8 mouse cellular contexts compared by ENCODE assay signal in the genomic region with DNA sequence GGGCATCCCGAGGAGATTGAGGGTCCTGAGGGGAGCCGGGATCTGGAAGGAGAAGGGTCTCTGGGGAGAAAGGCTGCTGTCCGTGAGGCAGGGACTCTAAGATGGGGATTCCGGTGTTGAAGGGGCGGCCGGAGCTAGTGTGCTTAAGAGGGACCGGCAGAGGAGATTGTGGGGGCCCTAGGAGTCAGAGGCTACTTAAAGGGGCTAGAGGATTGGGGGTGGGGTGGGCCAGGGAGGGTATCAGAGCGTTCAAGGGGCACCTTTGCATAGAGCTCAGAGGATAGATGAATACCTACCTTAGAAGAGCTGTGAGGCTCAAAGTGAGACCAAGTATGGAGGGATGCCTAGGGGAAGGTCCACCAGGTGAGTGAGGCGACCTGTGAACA. TPM values are rescaled to one million over a fixed set of nuclear protein-coding genes. Genes with fewer than 3 reads are reported as not detected.
A peak's percentile ranks its signal among the peaks of the same experiment; 100 is the strongest.
DNase-seq lines count a peak whose midpoint lies in the region; ATAC-seq and TF ChIP-seq lines count a peak whose summit lies in the region.

No protein-coding gene starts in this region.

- H3K36me3 ChIP-seq in heart, embryonic 14.5 days (ENCODE audit: control insufficient read depth, insufficient read depth, low read length) = peaks cover 8% of the 10 kb centered on the region; the same call in 1 of the 2 replicates
- no peaks in the 10 kb centered on the region for H3K36me3 ChIP-seq in ES-Bruce4 (ENCODE audit: control insufficient read depth, insufficient read depth, low read length, poor library complexity, severe bottlenecking)
- H3K36me3 ChIP-seq in forebrain, embryonic 16.5 days (ENCODE audit: control insufficient read depth, insufficient read depth) = peaks cover under 1% of the 10 kb centered on the region; the same call in 1 of the 2 replicates

- TF ChIP-seq EP300 in ES-Bruce4 (IDR thresholded peaks at IDR 0.05; ENCODE audit: insufficient read depth, low read depth, low read length) = no peak

- H3K27ac ChIP-seq in heart, embryonic 14.5 days (replicated peaks in 1 of 2; ENCODE audit: control insufficient read depth in 1 of 2, insufficient read depth in 1 of 2, low read depth in 2 of 2, low read length in 2 of 2) = peak overlapping the region; percentile 63 to 100
- no peak overlapping the region for H3K27ac ChIP-seq in ES-Bruce4 (ENCODE audit: insufficient read depth, low read length)
- H3K27ac ChIP-seq in forebrain, embryonic 16.5 days (ENCODE audit: low read length) = peak overlapping the region; percentile 74

- TF ChIP-seq CTCF in ES-Bruce4 (IDR thresholded peaks at IDR 0.05; ENCODE audit: low read depth, low read length) = no peak

- H3K27me3 ChIP-seq in heart, embryonic 14.5 days (ENCODE audit: control insufficient read depth, insufficient read depth, low read length) = no peaks in the 10 kb centered on the region
- H3K27me3 ChIP-seq in ES-Bruce4 (ENCODE audit: control insufficient read depth, insufficient read depth, low read length, poor library complexity, severe bottlenecking) = no peaks in the 10 kb centered on the region
- no peaks in the 10 kb centered on the region for H3K27me3 ChIP-seq in forebrain, embryonic 16.5 days (replicated peaks; ENCODE audit: control insufficient read depth, insufficient read depth, low read length)

- no peak for DNase-seq in heart, postnatal 25 days (ENCODE audit: low spot score)
- DNase-seq in spleen, postnatal 4 days (ENCODE audit: low spot score in 2 of 2) = no peak
- DNase-seq in layer of hippocampus, adult 8-10 months (ENCODE audit: low spot score in 2 of 2) = no peak
- DNase-seq in gastrocnemius, adult 18-20 months (ENCODE audit: low spot score) = no peak

- H3K9ac ChIP-seq in heart, embryonic 14.5 days (ENCODE audit: low read length) = peak overlapping the region; percentile 96
- peak overlapping the region; percentile 64 for H3K9ac ChIP-seq in ES-Bruce4 (ENCODE audit: low read depth, poor library complexity, severe bottlenecking)
- H3K9ac ChIP-seq in forebrain, embryonic 16.5 days (replicated peaks; ENCODE audit: low read depth, low read length) = peak overlapping the region; percentile 90

- TF ChIP-seq POLR2A in ES-Bruce4 (IDR thresholded peaks at IDR 0.05; ENCODE audit: insufficient read depth, low read length) = no peak

- H3K4me1 ChIP-seq in heart, embryonic 14.5 days (ENCODE audit: control insufficient read depth in 2 of 2, insufficient read depth in 2 of 2, low read length in 2 of 2) = peaks cover 2 to 15% of the 10 kb centered on the region in 2 experiments; a peak in 2 of 4 replicates
- peaks cover 3% of the 10 kb centered on the region for H3K4me1 ChIP-seq in ES-Bruce4 (ENCODE audit: control insufficient read depth, insufficient read depth, low read length)
- H3K4me1 ChIP-seq in forebrain, embryonic 16.5 days (replicated peaks; ENCODE audit: control insufficient read depth, insufficient read depth, low read length) = peaks cover 10% of the 10 kb centered on the region

- no peaks in the 10 kb centered on the region for H3K9me3 ChIP-seq in heart, embryonic 14.5 days (ENCODE audit: control insufficient read depth, low read length)
- no peaks in the 10 kb centered on the region for H3K9me3 ChIP-seq in ES-Bruce4 (replicated peaks; ENCODE audit: control insufficient read depth, insufficient read depth, low read length, poor library complexity, severe bottlenecking)
- no peaks in the 10 kb centered on the region for H3K9me3 ChIP-seq in forebrain, embryonic 16.5 days (ENCODE audit: control insufficient read depth, low read length)

- peak overlapping the region; percentile 77 to 94 for H3K4me3 ChIP-seq in heart, embryonic 14.5 days (ENCODE audit: control insufficient read depth in 1 of 2, insufficient read depth in 1 of 2, low read depth in 1 of 2, low read length in 2 of 2)
- H3K4me3 ChIP-seq in ES-Bruce4 (ENCODE audit: low read depth, low read length) = peak overlapping the region; percentile 81
- H3K4me3 ChIP-seq in forebrain, embryonic 16.5 days (replicated peaks; ENCODE audit: low read length) = peak overlapping the region; percentile 80

- WGBS in heart, embryonic 14.5 days = 2% methylated on average over 9 of the region's 9 CpGs
- WGBS in forebrain, embryonic 16.5 days = 1% methylated on average over 9 of the region's 9 CpGs

- ATAC-seq in heart, embryonic 14.5 days (ENCODE audit: insufficient number of reproducible peaks, insufficient read depth, low FRiP score, low read depth) = 0 out of 2 replicates have a peak, but pooled peaks have one; percentile 3
- ATAC-seq in forebrain, embryonic 16.5 days = peak; percentile 21
- 0 out of 2 replicates have a peak, but pooled peaks have one; percentile 4 for ATAC-seq in megakaryocyte-erythroid progenitor cell, adult 5-6 weeks (replicated peaks; ENCODE audit: low FRiP score, low TSS enrichment, poor library complexity, severe bottlenecking)

- H3K4me2 ChIP-seq in heart, embryonic 14.5 days (ENCODE audit: low read length) = peak overlapping the region; percentile 81
- peak overlapping the region; percentile 53 for H3K4me2 ChIP-seq in forebrain, embryonic 16.5 days (ENCODE audit: low read length)

- intact Hi-C loops in heart, postnatal 25 days (cut with DNase I) = loop anchor here (5.0 kb wide), 1 partner anchor 36 kb away; the partner anchor contains the start of gene Nfu1

RNA-seq across cellular contexts. Expression of gene Gfpt1, which starts 0.5 kb away (rescaled TPM):
- polyA plus RNA-seq in heart, embryonic 14.5 days (2014; fragmentation: Nextera tagmentation; extraction: Ambion mirVana) = 12.3 and 13.4 TPM in 2 replicates
- total RNA-seq in heart, postnatal 25 days (2021) = 10 to 100 TPM; 14.8 to 17.7 TPM
- 48.1 and 54.6 TPM in 2 replicates for polyA plus RNA-seq in ES-Bruce4 (2011; ENCODE audit: insufficient read depth, insufficient read length, low read depth, missing spikeins)
- polyA plus RNA-seq in forebrain, embryonic 16.5 days (2015; fragmentation: Nextera tagmentation; extraction: Ambion mirVana) = 22.6 and 25.1 TPM in 2 replicates
- total RNA-seq in megakaryocyte-erythroid progenitor cell, adult 5-6 weeks (2014; fragmentation: Nextera tagmentation) = 32.0 and 46.2 TPM in 2 replicates
- 34.4 and 40.3 TPM in 2 replicates for total RNA-seq in megakaryocyte-erythroid progenitor cell, adult 5-6 weeks (2017)
- 10 to 100 TPM; 50.6 to 54.4 (median 51.7) TPM for total RNA-seq in layer of hippocampus, adult 8-10 months (2022)
- total RNA-seq in gastrocnemius, adult 18-20 months (2021) = 10 to 100 TPM; 32.3 to 32.7 TPM

RNA-seq across cellular contexts. Expression of gene Nfu1, which starts 34.1 kb away (rescaled TPM):
- polyA plus RNA-seq in heart, embryonic 14.5 days (2014; fragmentation: Nextera tagmentation; extraction: Ambion mirVana) = 104 and 108 TPM in 2 replicates
- total RNA-seq in heart, postnatal 25 days (2021) = 10 to 100 TPM; 68.6 to 72.6 TPM
- polyA plus RNA-seq in ES-Bruce4 (2011; ENCODE audit: insufficient read depth, insufficient read length, low read depth, missing spikeins) = 77.5 and 78.1 TPM in 2 replicates
- polyA plus RNA-seq in forebrain, embryonic 16.5 days (2015; fragmentation: Nextera tagmentation; extraction: Ambion mirVana) = 99.2 and 109 TPM in 2 replicates
- 68.1 and 91.5 TPM in 2 replicates for total RNA-seq in megakaryocyte-erythroid progenitor cell, adult 5-6 weeks (2014; fragmentation: Nextera tagmentation)
- total RNA-seq in megakaryocyte-erythroid progenitor cell, adult 5-6 weeks (2017) = 68.4 and 72.6 TPM in 2 replicates
- 10 to 100 TPM; 61.1 to 69.5 (median 63.8) TPM for total RNA-seq in layer of hippocampus, adult 8-10 months (2022)
- 10 to 100 TPM; 63.3 to 69.0 TPM for total RNA-seq in gastrocnemius, adult 18-20 months (2021)
